Mouse (Mus musculus) heart, postnatal 0 days (tissue): ENCODE measurements around the gene Mup4. TPM values are rescaled to one million over a fixed set of nuclear protein-coding genes. Genes with fewer than 3 reads are reported as not detected.

Experiments used
- ATAC-seq: fragments of 200-750 bp; cut with Nextera tagmentation; 2 replicates; pipeline ENCODE4 v1.8.0; 2017; ENCODE audit warnings: low read depth, moderate number of reproducible peaks, moderate library complexity; ENCODE audit not compliant: insufficient read depth
- DNase-seq: peaks from one replicate; pipeline ENCODE4 v3.0.0-alpha.2; 2016; ENCODE audit warnings: low spot score
- H3K27ac ChIP-seq: fragments of 300-500 bp; sonication (generic); 2 replicates; pipeline ENCODE4 v1.5.1; 2014; ENCODE audit warnings: low read depth, mild to moderate bottlenecking
- H3K27me3 ChIP-seq: fragments of 300-500 bp; sonication (generic); 2 replicates; pipeline ENCODE4 v1.6.1; 2014; ENCODE audit warnings: low read length, mixed read lengths; ENCODE audit not compliant: control insufficient read depth, insufficient read depth
- H3K36me3 ChIP-seq: fragments of 300-500 bp; sonication (generic); replicated peaks from 2 replicates; pipeline ENCODE4 v1.6.1; 2014; ENCODE audit warnings: low read length, mixed read lengths; ENCODE audit not compliant: control insufficient read depth, insufficient read depth
- H3K4me1 ChIP-seq: fragments of 300-500 bp; sonication (generic); 2 replicates; pipeline ENCODE4 v1.6.1; 2014; ENCODE audit warnings: antibody characterized with exemption; ENCODE audit not compliant: control insufficient read depth, insufficient read depth
- H3K4me2 ChIP-seq: fragments of 300-500 bp; sonication (generic); 2 replicates; pipeline ENCODE4 v1.6.1; 2014; ENCODE audit warnings: low read depth, mild to moderate bottlenecking, low read length, moderate library complexity
- H3K4me3 ChIP-seq: fragments of 300-500 bp; sonication (generic); 2 replicates; pipeline ENCODE4 v1.5.1; 2014; ENCODE audit warnings: low read depth, low read length
- H3K9ac ChIP-seq: fragments of 300-500 bp; sonication (generic); replicated peaks from 2 replicates; pipeline ENCODE4 v1.6.1; 2014; ENCODE audit warnings: low read depth, low read length, mixed read lengths
- H3K9me3 ChIP-seq: fragments of 300-500 bp; sonication (generic); replicated peaks from 2 replicates; pipeline ENCODE4 v1.6.1; 2016; ENCODE audit warnings: low read length; ENCODE audit not compliant: control insufficient read depth
- CTCF ChIP-seq: IDR thresholded peaks from 2 replicates; pipeline ENCODE4 v1.5.1; 2016; ENCODE audit warnings: antibody characterized with exemption, control low read depth, low read depth
- EP300 ChIP-seq: IDR thresholded peaks from 2 replicates; pipeline ENCODE4 v1.6.1; 2016; ENCODE audit warnings: antibody characterized with exemption, low read depth
- WGBS: fragments of 180-500 bp; shearing (Covaris S2); extraction: QIAGEN DNeasy Blood & Tissue Kit; methylation state at CpG from one replicate; pipeline ENCODE4 v1.1.7; 2014; 5-methylcytosine and 5-hydroxymethylcytosine counted together
- polyA plus RNA-seq: library from polyadenylated mRNA; unstranded; fragments of >200 nt; fragmentation: Nextera tagmentation; extraction: Ambion mirVana; gene quantifications from 2 replicates; pipeline ENCODE4 v1.2.1, GENCODE M21; 2015
- total RNA-seq: library from RNA; depleted of rRNA; stranded (reverse); fragments of >200 nt; gene quantifications from 2 replicates; pipeline ENCODE4 v1.2.3, GENCODE M21; 2014; ENCODE audit warnings: low replicate concordance; rRNA removed

The Mup4 gene
- total and polyA plus RNA-seq, 2 experiments from 2014 or later, result not detected

- Histone ChIP-seq H3K27ac (no peak overlapping the region), H3K4me3 (no peak overlapping the region), H3K27me3 (no peaks in the 10 kb centered on the region), H3K4me2 (no peak overlapping the region), H3K4me1 (0 out of 2 replicates have a peak, but pooled peaks cover 5% of the 10 kb centered on the region), H3K9me3 (no peaks in the 10 kb centered on the region), H3K9ac (no peak overlapping the region), H3K36me3 (no peaks in the 10 kb centered on the region)
- no peak for TF ChIP-seq EP300
- TF ChIP-seq CTCF, result no peak
- WGBS, result 63% methylated on average over 10 of the region's 10 CpGs
- ATAC-seq (no peak), DNase-seq (no peak)
These were observed 52.8 kb downstream of the Mup4 start for GRCm38 (mm10) chr4:59907657-59908230.

GRCm38 (mm10) chr4:59907092-59907491 lies 53.4 kb downstream of the Mup4 start:
- no peak overlapping the region for H3K27ac ChIP-seq
- H3K4me2 ChIP-seq, result no peak overlapping the region
- H3K36me3 ChIP-seq, result no peaks in the 10 kb centered on the region
- H3K27me3 ChIP-seq, result no peaks in the 10 kb centered on the region
- H3K4me1 ChIP-seq, result 0 out of 2 replicates have a peak, but pooled peaks cover 5% of the 10 kb centered on the region
- no peak for ATAC-seq
- H3K9me3 ChIP-seq, result no peaks in the 10 kb centered on the region
- no peak overlapping the region for H3K9ac ChIP-seq
- no peak for DNase-seq
- WGBS, result 90% methylated on average over 6 of the region's 6 CpGs
- TF ChIP-seq EP300 (no peak), CTCF (no peak)
- no peak overlapping the region for H3K4me3 ChIP-seq

Other genes starting within 250 kb of the Mup4 start
- gene Inip, start 159.1 kb downstream of the Mup4 start, total RNA-seq, result 10.3 and 17.3 TPM in 2 replicates
- 23.6 and 25.2 TPM in 2 replicates for gene Inip, start 159.1 kb downstream of the Mup4 start, polyA plus RNA-seq
- gene Snx30, start 154.9 kb downstream of the Mup4 start, total RNA-seq, result 3.7 and 4.5 TPM in 2 replicates
- gene Snx30, start 154.9 kb downstream of the Mup4 start, polyA plus RNA-seq, result 2.9 and 3.3 TPM in 2 replicates
- gene Slc46a2, start 45.7 kb downstream of the Mup4 start, total RNA-seq, result 0.35 and 2.5 TPM in 2 replicates
- gene Slc46a2, start 45.7 kb downstream of the Mup4 start, polyA plus RNA-seq, result 0.10 and 0.14 TPM in 2 replicates
- gene Mup6, start 3.6 kb upstream of the Mup4 start, total RNA-seq, result not detected in 2 replicates
- gene Mup6, start 3.6 kb upstream of the Mup4 start, polyA plus RNA-seq, result not detected in 2 replicates
- not detected in 2 replicates for gene Mup7, start 109.8 kb upstream of the Mup4 start, total RNA-seq
- gene Mup7, start 109.8 kb upstream of the Mup4 start, polyA plus RNA-seq, result not detected in 2 replicates
- gene Mup2, start 193.6 kb upstream of the Mup4 start, total RNA-seq, result not detected in 2 replicates
- not detected in 2 replicates for gene Mup2, start 193.6 kb upstream of the Mup4 start, polyA plus RNA-seq